Mouse (Mus musculus): ENCODE results near the gene Cttnbp2nl. TPM values are rescaled to one million over a fixed set of nuclear protein-coding genes. Genes with fewer than 3 reads are reported as not detected.

The Cttnbp2nl gene
- polyA plus RNA-seq, 1 experiment, result 4.2 TPM

DNA sequence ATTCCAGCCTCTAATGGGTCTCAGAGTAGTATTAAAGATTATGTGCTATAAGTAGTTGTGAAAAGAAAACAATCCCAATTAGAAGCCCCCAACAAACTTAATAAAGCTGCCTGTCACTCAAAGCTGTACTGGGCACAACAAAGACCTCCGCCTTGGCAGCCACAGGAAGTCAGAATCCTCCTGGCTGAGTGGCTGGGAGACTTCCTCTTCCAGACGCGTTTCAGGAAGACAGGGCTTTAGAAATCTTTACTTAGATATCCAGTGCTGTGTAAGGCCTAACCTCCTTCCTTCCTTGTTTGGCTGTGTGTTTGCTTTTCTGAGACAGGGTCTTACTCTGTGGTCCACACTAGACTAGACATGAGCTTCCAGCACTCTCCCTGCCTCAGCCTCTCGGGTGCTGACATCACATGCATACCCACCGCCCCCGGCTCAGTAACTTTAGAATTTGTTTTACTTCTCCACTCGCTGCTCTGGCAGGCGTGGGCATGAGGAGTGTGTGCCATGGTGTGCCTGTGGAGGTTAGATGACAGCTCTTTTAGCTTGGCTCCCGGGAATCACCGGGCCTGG is 16.6 kb downstream of the Cttnbp2nl start:
- H3K36me3 ChIP-seq (ENCODE audit: control insufficient read depth, insufficient read depth, low read length), result peaks cover 4% of the 10 kb centered on the region
- TF ChIP-seq CTCF (conservative IDR thresholded peaks at IDR 0.05; ENCODE audit: insufficient read depth, insufficient read length, low read depth, low read length) (no peak), POLR2A (IDR thresholded peaks at IDR 0.05; ENCODE audit: low read depth, low read length) (no peak)
- no peaks in the 10 kb centered on the region for H3K27me3 ChIP-seq (replicated peaks; ENCODE audit: control insufficient read depth, insufficient read depth, low read length)
- DNase-seq, result peak; percentile 39
- H3K27ac ChIP-seq (ENCODE audit: insufficient read depth, low read depth, low read length), result peak overlapping the region; percentile 77
- WGBS, result 66% methylated on average over 10 of the region's 10 CpGs
- H3K4me3 ChIP-seq (ENCODE audit: insufficient read depth, low read depth, low read length), result no peak overlapping the region
- H3K4me1 ChIP-seq (ENCODE audit: control insufficient read depth, insufficient read depth, low read length), result no peaks in the 10 kb centered on the region

GRCm38 (mm10) chr3:105023371-105024005 is 29.5 kb downstream of the Cttnbp2nl start:
- no peak for TF ChIP-seq POLR2A (IDR thresholded peaks at IDR 0.05; ENCODE audit: low read depth, low read length)
- no peaks in the 10 kb centered on the region for H3K36me3 ChIP-seq (ENCODE audit: control insufficient read depth, insufficient read depth, low read length)
- no peaks in the 10 kb centered on the region for H3K4me1 ChIP-seq (ENCODE audit: control insufficient read depth, insufficient read depth, low read length)
- 69% methylated on average over 10 of the region's 10 CpGs for WGBS
- H3K27me3 ChIP-seq (replicated peaks; ENCODE audit: control insufficient read depth, insufficient read depth, low read length), result no peaks in the 10 kb centered on the region
- no peak overlapping the region for H3K4me3 ChIP-seq (ENCODE audit: insufficient read depth, low read depth, low read length)
- peak overlapping the region; percentile 61 for H3K27ac ChIP-seq (ENCODE audit: insufficient read depth, low read depth, low read length)
- peak; percentile 34 for DNase-seq

DNA sequence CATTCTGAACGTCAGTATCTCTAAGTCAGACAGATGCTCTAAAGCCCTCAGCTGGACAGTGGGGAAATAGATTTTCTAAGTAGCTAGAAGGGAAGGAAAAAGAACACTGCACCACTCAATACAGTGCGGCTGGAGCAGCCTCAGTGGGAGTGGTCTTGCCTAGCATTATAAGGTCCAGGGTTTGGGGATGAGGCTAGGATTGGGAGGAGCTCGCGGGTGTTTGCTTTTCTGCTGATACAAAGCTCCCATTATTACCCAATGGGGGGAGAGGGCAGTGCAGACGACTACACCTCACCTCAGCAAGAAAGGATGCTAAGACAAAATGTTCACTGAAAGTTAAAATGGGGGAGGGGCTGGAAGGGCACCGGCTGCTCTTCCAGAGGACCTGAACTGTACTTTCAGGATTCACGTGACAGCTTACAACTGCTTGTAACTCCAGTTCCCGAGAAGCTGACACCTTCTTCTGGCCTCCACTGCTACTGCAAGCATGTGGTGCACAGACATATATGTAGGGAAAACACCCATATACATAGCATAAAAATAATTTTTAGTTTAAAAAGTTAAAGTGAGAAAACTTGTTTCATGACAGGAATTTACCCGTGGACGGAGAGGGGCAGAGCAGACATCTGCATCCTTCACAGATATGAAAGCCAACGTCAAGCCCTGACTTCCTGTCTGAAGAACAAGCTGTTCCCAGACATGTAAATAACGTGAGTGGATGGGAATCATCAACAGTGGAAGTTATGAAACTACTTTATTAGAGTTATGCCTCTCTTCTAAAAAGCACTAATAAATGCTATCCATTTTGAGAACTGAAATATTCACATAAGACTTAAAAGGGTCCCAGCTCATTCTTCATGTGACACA is 32.9 kb downstream of the Cttnbp2nl start:
- 44% methylated on average over 12 of the region's 12 CpGs for WGBS
- Histone ChIP-seq H3K4me1 (ENCODE audit: control insufficient read depth, insufficient read depth, low read length) (no peaks in the 10 kb centered on the region; the same call in 1 of the 2 replicates), H3K36me3 (ENCODE audit: control insufficient read depth, insufficient read depth, low read length) (no peaks in the 10 kb centered on the region), H3K4me3 (ENCODE audit: insufficient read depth, low read depth, low read length) (no peak overlapping the region), H3K27ac (ENCODE audit: insufficient read depth, low read depth, low read length) (peak overlapping the region; percentile 82), H3K27me3 (replicated peaks; ENCODE audit: control insufficient read depth, insufficient read depth, low read length) (no peaks in the 10 kb centered on the region)
- no peak for TF ChIP-seq POLR2A (IDR thresholded peaks at IDR 0.05; ENCODE audit: low read depth, low read length)
- TF ChIP-seq CTCF (conservative IDR thresholded peaks at IDR 0.05; ENCODE audit: insufficient read depth, insufficient read length, low read depth, low read length), result no peak
- peak; percentile 74 for DNase-seq

- H3K27ac ChIP-seq (ENCODE audit: insufficient read depth, low read depth, low read length), result peak overlapping the region; percentile 14; the same call in 1 of the 2 replicates
- no peaks in the 10 kb centered on the region for H3K36me3 ChIP-seq (ENCODE audit: control insufficient read depth, insufficient read depth, low read length)
- TF ChIP-seq POLR2A (IDR thresholded peaks at IDR 0.05; ENCODE audit: low read depth, low read length) (no peak), CTCF (conservative IDR thresholded peaks at IDR 0.05; ENCODE audit: insufficient read depth, insufficient read length, low read depth, low read length) (no peak)
- H3K27me3 ChIP-seq (replicated peaks; ENCODE audit: control insufficient read depth, insufficient read depth, low read length), result no peaks in the 10 kb centered on the region
- H3K4me3 ChIP-seq (ENCODE audit: insufficient read depth, low read depth, low read length), result no peak overlapping the region
- DNase-seq, result no peak
- WGBS, result 72% methylated on average over 6 of the region's 6 CpGs
- H3K4me1 ChIP-seq (ENCODE audit: control insufficient read depth, insufficient read depth, low read length), result no peaks in the 10 kb centered on the region; the same call in 1 of the 2 replicates
Measured at GRCm38 (mm10) chr3:105018783-105019105, 34.2 kb downstream of the Cttnbp2nl start.

DNA sequence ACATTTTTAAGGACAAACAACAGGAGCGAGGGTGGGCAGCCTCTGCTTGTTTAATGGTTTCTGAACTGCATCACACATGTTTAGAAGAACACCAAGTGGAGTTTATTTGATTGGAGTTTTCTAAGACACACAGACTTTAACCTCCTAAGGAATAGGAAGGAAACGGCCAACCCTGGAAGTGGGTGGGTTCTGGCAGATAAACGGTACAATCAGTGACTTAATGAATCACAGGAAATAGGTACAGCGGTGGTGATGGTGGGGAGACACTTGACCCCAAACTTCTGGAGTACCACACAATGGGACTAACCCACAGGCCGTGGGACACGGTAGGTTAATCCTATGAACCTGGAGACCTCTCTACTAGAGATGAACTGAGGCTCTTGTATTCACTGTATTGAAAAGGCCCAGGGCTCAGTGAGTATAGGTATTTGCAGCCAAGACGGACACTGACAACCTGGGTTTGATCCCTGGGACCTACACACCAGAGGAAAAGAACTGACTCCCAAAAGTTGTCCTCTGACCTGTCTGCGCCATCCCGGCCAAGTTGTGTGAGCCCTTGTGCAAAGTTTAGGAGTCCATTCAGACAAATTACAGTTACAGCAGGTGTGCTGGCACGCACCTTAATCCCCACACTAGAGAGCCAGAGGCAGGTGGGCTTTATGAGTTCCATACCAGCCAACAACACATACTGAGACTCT is 34.7 kb downstream of the Cttnbp2nl start:
- TF ChIP-seq POLR2A (IDR thresholded peaks at IDR 0.05; ENCODE audit: low read depth, low read length) (no peak), CTCF (conservative IDR thresholded peaks at IDR 0.05; ENCODE audit: insufficient read depth, insufficient read length, low read depth, low read length) (no peak)

DNA sequence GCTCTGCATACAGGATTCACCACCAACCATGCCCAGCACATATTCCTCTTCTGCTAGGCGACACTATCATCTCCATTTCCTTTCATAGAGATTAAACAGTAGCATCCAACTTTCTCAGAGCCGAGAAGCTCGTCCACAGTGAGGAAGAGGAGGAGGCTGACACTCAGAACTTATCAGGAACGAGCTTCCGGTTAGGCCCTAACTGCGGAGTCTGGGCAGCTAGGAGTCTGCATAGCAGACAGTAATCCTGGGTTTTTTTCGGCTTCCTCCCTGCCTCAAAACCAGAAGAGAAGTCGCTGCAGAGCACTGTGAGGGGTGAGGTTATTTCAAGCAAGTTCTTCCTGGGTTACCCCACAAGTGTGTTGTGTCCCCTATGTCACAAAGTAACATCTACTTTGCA is 35.6 kb downstream of the Cttnbp2nl start:
- Histone ChIP-seq H3K36me3 (ENCODE audit: control insufficient read depth, insufficient read depth, low read length) (no peaks in the 10 kb centered on the region), H3K27ac (ENCODE audit: insufficient read depth, low read depth, low read length) (peak overlapping the region; percentile 49), H3K4me3 (ENCODE audit: insufficient read depth, low read depth, low read length) (no peak overlapping the region), H3K27me3 (replicated peaks; ENCODE audit: control insufficient read depth, insufficient read depth, low read length) (no peaks in the 10 kb centered on the region), H3K4me1 (ENCODE audit: control insufficient read depth, insufficient read depth, low read length) (no peaks in the 10 kb centered on the region; the same call in 1 of the 2 replicates)
- TF ChIP-seq CTCF (conservative IDR thresholded peaks at IDR 0.05; ENCODE audit: insufficient read depth, insufficient read length, low read depth, low read length), result no peak
- DNase-seq, result no peak
- WGBS, result 75% methylated on average over 8 of the region's 8 CpGs

More for the DNA sequence above, 34.7 kb downstream of the Cttnbp2nl start:
- peak; percentile 72 for DNase-seq
- Histone ChIP-seq H3K4me3 (ENCODE audit: insufficient read depth, low read depth, low read length) (no peak overlapping the region), H3K36me3 (ENCODE audit: control insufficient read depth, insufficient read depth, low read length) (no peaks in the 10 kb centered on the region), H3K27me3 (replicated peaks; ENCODE audit: control insufficient read depth, insufficient read depth, low read length) (no peaks in the 10 kb centered on the region), H3K27ac (ENCODE audit: insufficient read depth, low read depth, low read length) (peak overlapping the region; percentile 14), H3K4me1 (ENCODE audit: control insufficient read depth, insufficient read depth, low read length) (no peaks in the 10 kb centered on the region; the same call in 1 of the 2 replicates)
- WGBS, result 62% methylated on average over 10 of the region's 10 CpGs

Measured in kidney, adult 2 months (tissue).